Mouse (Mus musculus) neural tube, embryonic 11.5 days (tissue): ENCODE measurements around the gene Cryga. TPM values are rescaled to one million over a fixed set of nuclear protein-coding genes. Genes with fewer than 3 reads are reported as not detected.

Experiments used
- polyA plus RNA-seq: library from polyadenylated mRNA; unstranded; fragments of >200 nt; fragmentation: Nextera tagmentation; extraction: Ambion mirVana; gene quantifications from 2 replicates; pipeline ENCODE4 v1.2.1, GENCODE M21; 2014

Cryga gene
- polyA plus RNA-seq, 1 experiment from 2014 or later = not detected

Other genes starting within 250 kb of the Cryga start
- 8.4 and 10.1 TPM in 2 replicates for gene Plekhm3, start 146.5 kb downstream of the Cryga start, polyA plus RNA-seq
- gene Akr1cl, start 70.6 kb downstream of the Cryga start, polyA plus RNA-seq = 0.58 TPM in 1 of 2 replicates, not detected in the other
- gene Cryge, start 52.2 kb downstream of the Cryga start, polyA plus RNA-seq = not detected in 2 replicates
- not detected in 2 replicates for gene Crygd, start 39.9 kb downstream of the Cryga start, polyA plus RNA-seq
- not detected in 2 replicates for gene Crygc, start 29.7 kb downstream of the Cryga start, polyA plus RNA-seq
- gene Crygb, start 21.1 kb downstream of the Cryga start, polyA plus RNA-seq = not detected in 2 replicates
- not detected in 2 replicates for gene Gm28845, start 16.2 kb upstream of the Cryga start, polyA plus RNA-seq
- 0.18 TPM in 1 of 2 replicates, not detected in the other for gene D630023F18Rik, start 19.8 kb upstream of the Cryga start, polyA plus RNA-seq
- gene Idh1, start 83.1 kb upstream of the Cryga start, polyA plus RNA-seq = 405 and 436 TPM in 2 replicates
- 20.6 TPM in 2 replicates for gene Pikfyve, start 83.3 kb upstream of the Cryga start, polyA plus RNA-seq
- 3.0 and 3.3 TPM in 2 replicates for gene Pth2r, start 178.7 kb upstream of the Cryga start, polyA plus RNA-seq